Mouse (Mus musculus) brown adipose tissue, adult 24 weeks (tissue): ENCODE results near the gene B4galt7. TPM values are rescaled to one million over a fixed set of nuclear protein-coding genes. Genes with fewer than 3 reads are reported as not detected.
A peak's percentile ranks its signal among the peaks of the same experiment; 100 is the strongest.
"Not testable (repeated sequence)": the region's sequence is repeated elsewhere in the genome, so short reads cannot be mapped to it uniquely, and the experiment has no call there.

Source experiments
- H3K27ac ChIP-seq: fragments of 200-500 bp; replicated peaks from 2 replicates; pipeline ENCODE4 v1.5.1; 2012; ENCODE audit warnings: low read depth, mild to moderate bottlenecking, low read length
- H3K4me1 ChIP-seq: fragments of 200-500 bp; 2 replicates; pipeline ENCODE4 v1.6.1; 2012; ENCODE audit warnings: low read length, mixed read lengths; ENCODE audit not compliant: control insufficient read depth, insufficient read depth, insufficient read length
- H3K4me3 ChIP-seq: fragments of 200-500 bp; 2 replicates; pipeline ENCODE4 v1.5.1; 2012; ENCODE audit warnings: low read depth, mild to moderate bottlenecking, low read length, moderate library complexity; ENCODE audit not compliant: insufficient read depth
- polyA plus RNA-seq: library from polyadenylated mRNA; stranded (reverse); fragments of >200 nt; gene quantifications from 2 replicates; pipeline ENCODE4 v1.2.4, GENCODE M21; 2012; ENCODE audit not compliant: missing spikeins, insufficient read depth, insufficient read length

Gene B4galt7
- 5.9 and 8.2 TPM in 2 replicates for polyA plus RNA-seq

DNA sequence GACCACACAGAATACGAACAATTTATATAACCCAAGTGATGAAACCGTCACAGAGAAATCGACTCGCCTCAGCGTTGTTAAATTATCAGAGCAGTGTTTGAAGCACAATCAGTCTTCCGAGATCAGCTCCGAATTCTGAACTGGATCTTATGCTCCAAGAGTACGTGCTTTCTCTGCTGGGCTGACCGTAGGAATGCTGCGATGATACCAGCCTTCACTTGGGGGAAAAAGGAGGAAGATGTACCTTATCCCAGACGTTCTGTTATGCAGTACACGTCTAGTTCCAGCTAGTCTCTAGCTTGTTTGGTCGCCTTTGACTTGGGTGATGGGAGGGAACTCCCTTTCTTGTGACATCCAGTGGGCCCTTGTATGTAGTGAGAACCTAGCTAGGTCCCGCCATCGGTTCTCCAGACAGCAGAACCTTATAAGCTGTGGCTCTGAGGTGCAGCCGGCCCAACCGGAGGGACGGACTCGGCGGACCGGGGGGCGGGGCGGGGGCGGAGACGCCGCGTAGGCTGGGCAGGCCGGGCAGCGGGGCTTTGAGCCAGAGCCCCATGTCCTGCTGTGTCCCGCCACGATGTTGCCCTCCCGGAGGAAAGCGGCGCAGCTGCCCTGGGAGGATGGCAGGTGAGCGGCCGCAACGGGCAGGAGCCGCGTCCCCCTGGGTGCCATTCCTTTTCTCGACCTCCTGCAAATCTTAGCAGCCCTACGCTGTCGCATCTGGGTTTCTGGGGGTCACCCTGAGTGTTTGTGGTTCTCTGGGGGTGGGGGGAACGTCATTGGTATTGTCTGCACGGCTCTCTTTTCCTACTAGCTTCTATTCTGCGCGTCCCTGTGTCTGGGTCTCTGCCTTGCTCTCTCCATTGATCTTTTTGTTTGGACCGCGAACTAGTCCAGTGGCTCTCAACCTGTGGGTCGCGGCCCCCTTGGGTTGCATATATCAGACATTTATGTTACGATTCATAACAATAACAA is at the start of gene B4galt7:
TSS of gene B4galt7 (plus strand) at position 331 of the 975 bp plus-strand sequence.
- peak within 1 kb of the TSS; percentile 93 for H3K4me3 ChIP-seq
- H3K27ac ChIP-seq: peak within 1 kb of the TSS; percentile 45
- peaks cover 6% of the 10 kb centered on the region; the same call in 1 of the 2 replicates for H3K4me1 ChIP-seq

DNA sequence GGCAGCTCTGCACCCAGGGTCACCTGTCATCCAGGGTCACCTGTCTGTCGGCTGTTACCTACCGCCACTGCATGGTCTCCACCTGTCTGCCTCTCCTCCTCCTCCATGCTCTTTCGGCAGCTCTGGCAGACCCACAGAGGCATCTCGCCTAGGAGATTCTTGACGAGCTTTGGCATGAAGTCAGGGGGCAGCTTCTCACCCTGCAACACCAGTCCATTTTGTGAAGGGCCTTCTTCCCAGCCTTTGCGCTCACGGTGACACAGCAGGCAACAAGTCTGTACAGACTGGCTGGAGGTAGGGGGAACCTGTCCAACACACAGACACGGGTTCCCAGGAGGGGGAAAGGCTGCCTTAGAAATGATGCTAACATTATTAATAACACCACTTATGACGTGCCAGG is 43.8 kb upstream of the B4galt7 start:
- Histone ChIP-seq H3K27ac (no peak overlapping the region), H3K4me1 (no peaks in the 10 kb centered on the region), H3K4me3 (no peak overlapping the region)

DNA sequence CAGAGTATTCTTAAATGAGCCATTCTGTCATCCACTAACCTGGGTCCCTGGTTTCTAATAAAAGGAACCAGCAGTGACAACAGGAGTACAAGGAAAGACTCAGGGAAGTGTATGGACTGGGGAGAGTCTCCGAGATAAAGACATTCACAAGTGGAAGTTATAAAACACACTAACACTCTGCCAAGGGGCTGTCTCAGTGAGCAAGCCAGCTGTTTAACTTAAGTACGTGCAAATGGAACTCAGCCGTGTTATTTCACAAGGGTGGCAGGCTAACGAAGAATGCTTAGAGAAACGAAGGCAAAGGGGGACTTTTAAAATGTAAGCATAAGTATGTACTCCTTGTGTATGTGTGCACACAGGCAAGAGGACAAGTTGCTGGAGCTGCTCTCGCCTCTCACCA is 42.2 kb upstream of the B4galt7 start:
- no peak overlapping the region for H3K4me3 ChIP-seq
- no peaks in the 10 kb centered on the region for H3K4me1 ChIP-seq
- no peak overlapping the region for H3K27ac ChIP-seq

DNA sequence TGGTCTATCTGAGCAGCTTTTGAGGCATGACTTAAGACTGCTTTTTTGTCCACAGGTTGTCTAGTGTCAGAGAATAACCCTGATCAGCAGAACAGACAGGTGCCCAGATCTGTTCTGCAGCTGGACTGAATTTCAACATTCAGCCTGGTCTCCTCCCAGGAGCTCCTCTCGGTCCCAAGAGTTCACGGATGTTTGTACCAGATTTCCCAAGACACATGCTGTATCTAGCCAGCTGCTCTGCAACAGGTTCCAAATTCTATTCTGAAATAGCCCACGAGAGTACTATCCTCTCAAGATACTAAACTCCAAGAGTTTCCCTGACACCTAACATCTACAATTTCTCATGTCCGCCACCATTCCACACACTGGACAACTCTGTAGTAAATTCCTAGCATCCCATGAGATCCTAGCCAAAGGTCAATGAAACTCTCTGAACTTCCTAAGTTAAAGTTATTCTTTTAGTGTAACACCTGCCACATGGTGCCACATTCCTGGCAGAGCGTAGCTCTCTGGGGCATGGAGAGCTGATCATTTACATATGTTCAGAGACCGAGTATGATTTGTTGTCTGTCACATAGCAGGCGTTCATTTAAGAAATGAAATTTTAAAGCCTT is 36.3 kb upstream of the B4galt7 start:
- Histone ChIP-seq H3K4me3 (no peak overlapping the region), H3K27ac (no peak overlapping the region)

DNA sequence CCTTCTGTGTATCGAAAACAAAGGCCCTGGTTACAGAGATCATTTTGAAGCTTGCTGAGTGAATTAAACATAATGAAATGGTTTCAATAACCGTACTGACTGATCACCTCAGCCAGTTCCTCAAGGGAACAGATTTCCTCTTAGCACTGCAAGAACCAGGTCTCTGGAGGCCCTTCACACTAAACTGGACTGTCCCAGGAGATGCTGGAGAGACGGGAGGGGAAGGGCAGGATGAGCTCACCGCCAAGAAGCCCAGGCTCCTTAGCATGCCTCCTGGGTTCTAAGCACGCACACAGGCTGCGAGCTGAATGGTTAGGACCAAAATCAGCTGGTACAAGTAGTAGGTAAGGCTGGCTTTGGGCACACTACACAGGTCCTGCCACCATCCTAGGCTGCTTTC is 32.7 kb upstream of the B4galt7 start:
- Histone ChIP-seq H3K27ac (no peak overlapping the region), H3K4me1 (peaks cover 9% of the 10 kb centered on the region), H3K4me3 (no peak overlapping the region)

More for the DNA sequence above, 36.3 kb upstream of the B4galt7 start:
- peaks cover 5% of the 10 kb centered on the region for H3K4me1 ChIP-seq

DNA sequence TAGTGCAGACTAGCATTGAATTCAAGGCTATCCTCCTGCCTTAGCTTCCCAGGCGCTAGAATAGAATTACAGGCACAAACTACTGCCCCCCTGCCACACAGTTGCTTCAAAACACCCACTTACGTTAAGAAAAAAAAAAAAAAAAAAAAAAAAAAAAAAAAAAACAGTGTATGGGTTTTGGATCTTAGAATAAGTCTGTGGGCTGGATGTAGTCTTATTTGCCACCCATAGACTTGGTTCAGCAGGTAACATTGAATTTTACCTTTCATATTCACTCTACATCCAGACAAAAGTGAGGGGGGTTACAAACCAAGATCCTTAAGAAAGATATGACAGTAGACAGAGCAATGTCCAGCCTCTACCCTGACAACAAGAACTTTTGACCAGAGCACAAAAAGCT is 31.7 kb upstream of the B4galt7 start:
- Histone ChIP-seq H3K4me1 (peaks cover 9% of the 10 kb centered on the region), H3K4me3 (no peak overlapping the region), H3K27ac (no peak overlapping the region)

DNA sequence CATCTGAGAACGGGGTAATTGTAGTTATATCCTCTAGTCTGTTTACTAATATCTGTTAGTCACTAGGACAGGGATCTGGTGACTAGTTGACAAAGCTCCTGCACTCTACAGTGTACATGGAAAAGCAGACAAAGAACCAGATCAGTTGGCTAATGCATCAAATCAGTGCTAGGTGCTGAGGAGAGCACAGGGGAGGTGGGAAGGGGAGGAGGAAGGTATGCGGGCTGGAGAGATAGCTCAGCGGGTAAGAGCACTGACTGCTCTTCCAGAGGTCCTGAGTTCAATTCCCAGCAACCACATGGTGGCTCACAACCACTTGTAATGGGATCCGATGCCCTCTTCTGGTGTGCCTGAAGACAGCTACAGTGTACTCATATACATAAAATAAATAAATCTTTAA is 31.2 kb upstream of the B4galt7 start:
- H3K27ac ChIP-seq, H3K4me3 ChIP-seq, H3K4me1 ChIP-seq: not testable (repeated sequence)

DNA sequence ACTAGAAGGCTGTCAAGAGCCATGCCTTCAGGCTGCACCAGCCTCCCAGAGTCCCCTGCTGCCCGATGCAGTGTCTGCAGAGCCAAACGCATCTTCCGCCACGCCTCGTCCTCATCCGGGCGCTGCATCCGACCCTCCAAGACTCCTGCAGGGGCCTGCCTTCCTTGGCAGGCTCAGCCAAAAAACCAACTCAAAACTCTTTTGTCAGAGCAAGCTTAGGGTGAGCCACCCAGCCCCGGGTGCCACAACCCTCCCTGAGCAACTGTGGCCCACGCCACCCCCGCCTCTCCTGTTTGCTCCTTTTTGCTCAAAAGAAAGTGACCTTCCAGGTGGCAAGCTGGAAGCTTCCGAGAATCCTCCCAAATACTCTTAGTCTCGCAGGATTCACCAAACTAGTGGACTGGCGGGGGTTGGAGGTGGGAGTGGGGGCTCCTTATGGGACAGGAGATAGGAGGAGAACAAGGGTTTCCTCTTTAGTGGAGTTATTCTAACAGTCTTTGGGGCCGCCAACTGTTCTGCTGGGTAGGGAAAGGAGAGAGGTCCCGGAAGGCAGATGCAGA is 29.9 kb upstream of the B4galt7 start:
- peaks cover 9% of the 10 kb centered on the region for H3K4me1 ChIP-seq
- no peak overlapping the region for H3K27ac ChIP-seq
- peak overlapping the region; percentile 94 for H3K4me3 ChIP-seq

DNA sequence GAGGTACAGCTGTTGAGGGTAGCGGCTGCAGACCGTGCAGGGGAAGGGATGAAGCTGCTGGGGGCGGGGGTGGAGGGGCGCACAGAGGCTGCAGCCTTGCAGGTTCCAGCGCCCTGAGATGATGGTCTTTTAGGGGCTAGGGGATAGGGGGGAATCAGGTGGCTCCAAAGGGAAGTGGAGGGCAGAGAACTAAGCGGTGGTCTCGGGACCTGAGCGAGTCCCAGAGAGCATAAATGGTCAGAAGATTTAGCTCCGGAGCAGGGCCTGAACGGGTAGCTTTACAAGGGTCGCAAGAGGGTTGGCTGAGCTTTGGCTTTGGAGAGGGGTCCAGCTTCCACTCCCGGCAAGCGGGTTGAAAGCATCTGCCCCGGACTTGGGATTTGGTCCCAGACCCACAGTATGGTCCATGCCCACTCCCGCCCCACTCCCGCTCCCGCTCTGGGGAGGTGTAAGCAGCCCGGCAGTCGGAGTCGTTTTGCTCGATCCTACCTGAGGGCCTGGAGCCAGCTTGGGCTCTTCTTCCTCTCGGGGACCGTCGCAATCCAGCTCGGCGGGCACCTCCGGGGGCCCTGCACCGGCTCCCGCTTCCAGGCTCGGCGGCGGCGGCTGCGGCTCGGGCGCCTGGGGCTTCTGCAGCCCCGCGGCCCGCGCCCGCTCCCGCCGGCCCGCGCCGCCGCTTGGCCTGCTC is 29.3 kb upstream of the B4galt7 start:
- no peak overlapping the region for H3K27ac ChIP-seq
- H3K4me1 ChIP-seq: peaks cover 9% of the 10 kb centered on the region
- peak overlapping the region; percentile 94 for H3K4me3 ChIP-seq

DNA sequence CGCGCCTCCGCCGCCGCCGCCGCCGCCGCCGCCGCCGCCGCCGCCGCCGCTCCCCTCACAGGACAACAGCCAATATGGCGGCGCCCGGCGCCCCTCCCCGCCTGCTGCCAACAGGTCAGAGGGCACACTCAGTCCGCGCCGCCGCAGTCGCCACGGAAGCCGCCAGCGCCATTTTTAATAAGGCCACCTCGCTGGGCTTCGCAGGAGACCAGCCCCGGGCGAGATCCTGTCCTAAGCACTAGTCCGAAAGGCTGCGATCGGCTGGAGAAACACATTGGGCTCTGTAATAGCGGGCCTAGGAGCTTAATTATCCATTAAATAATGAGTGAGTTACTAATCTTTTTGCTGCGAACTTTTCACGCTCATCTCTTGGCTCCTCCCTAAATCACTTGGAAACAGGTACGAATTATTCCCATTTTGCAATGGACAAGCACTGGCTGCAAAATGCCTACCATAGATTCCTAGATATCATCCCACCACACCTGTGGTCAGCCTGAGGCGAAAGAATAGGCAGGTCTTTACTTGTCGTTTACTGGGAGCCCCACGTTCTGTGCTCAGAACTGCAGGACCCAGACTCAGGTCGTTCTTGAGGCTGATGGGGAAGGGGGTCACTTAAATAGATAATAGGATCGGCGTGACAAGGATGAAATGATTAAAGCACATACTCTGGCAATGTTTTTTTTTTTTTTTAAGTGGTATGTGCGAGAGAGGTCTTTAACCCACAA is 28.5 kb upstream of the B4galt7 start, which contains the start of gene Fam193b:
TSS of gene Fam193b (minus strand) at position 94 of the 725 bp plus-strand sequence.
- peaks cover 9% of the 10 kb centered on the region for H3K4me1 ChIP-seq
- peak within 1 kb of the TSS; percentile 96 for H3K4me3 ChIP-seq
- peak within 1 kb of the TSS; percentile 54; the same call in 1 of the 2 replicates for H3K27ac ChIP-seq

DNA sequence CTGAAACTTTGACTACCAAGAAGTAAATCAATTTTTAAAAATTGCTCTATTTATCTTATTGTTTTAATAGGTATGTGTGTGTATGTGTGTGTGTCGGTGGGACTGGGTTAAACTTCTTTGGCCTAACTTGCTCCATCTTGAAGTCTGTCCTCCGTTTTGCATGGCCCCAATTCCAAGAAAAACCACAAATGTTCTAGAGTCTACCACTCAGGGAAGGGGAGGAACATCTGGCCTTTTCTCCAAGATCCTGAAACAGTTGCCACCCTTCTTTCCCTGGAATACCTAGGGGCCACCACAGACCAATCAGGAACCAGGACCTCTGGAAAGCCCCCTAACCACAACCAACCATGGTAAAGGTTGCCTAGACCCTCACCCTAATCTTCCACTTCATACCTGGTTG is 27.7 kb upstream of the B4galt7 start:
- no peak overlapping the region for H3K27ac ChIP-seq
- H3K4me1 ChIP-seq: peaks cover 8% of the 10 kb centered on the region
- no peak overlapping the region for H3K4me3 ChIP-seq

DNA sequence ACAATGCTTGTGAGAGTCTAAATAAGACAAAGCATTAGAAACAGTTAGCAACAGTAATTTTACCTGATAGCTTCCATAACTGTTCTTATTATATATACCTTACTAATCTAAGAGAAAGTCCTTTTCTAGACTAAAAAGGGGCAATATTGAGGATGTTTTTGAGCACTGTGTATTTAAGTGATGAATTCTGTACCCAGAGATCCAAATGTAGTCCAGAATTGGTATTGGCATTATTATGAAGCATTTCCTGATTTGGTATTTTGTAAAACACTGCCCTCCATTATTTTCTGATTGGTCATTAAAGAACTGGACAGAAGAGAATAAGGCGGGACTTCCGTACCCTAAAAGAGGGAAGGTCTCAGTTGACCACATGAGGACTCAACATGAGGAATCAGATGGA is 26.3 kb upstream of the B4galt7 start, which contains the start of gene Tmed9:
TSS of gene Tmed9 (plus strand) at position 301 of the 400 bp plus-strand sequence.
- Histone ChIP-seq H3K4me3 (no peak within 1 kb of the TSS), H3K4me1 (peaks cover 4% of the 10 kb centered on the region; the same call in 1 of the 2 replicates), H3K27ac (no peak within 1 kb of the TSS)

DNA sequence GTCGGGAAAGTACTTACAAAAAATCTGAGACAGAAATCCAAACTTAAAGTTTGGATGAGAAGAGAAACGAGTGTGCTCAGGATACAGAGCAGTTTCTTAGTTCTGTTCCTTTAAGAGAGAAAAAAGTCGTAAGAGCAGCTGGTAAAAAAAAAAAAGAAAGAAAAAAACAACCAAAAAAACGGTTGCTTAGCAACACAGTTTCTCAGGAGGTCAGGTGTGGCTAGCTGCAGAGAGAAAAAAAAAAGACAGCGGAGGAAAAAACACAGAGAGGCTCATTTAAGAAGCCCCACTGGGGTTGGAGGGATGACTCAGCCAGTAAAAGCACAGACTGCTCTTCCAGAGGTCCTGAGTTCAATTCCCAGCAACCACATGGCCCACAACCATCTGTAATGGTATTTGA is 25.4 kb upstream of the B4galt7 start:
- Histone ChIP-seq H3K4me1 (peaks cover 4% of the 10 kb centered on the region; the same call in 1 of the 2 replicates), H3K4me3 (no peak overlapping the region), H3K27ac (no peak overlapping the region)

DNA sequence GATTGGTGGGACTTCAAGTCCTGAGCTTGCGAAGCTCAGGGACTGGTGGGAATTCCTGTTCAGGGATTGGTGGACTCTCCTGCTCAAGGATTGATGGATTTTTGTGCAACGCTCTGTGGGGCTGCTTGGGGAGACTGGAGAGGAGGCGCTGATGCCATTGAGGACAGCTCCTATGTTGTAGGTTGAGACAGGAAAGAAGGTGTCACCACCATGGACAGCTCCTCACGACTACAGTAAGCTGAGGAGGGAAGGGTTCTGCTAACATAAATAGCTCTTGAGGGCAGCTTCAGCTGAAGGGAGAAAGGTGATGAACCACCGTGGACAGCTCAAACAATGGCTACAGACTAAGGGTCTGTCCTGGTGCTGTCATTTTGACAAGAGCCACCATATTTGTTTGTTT is 23.8 kb upstream of the B4galt7 start:
- no peaks in the 10 kb centered on the region for H3K4me1 ChIP-seq
- no peak overlapping the region for H3K27ac ChIP-seq
- H3K4me3 ChIP-seq: no peak overlapping the region
